25 mouse cellular contexts compared by ENCODE assay signal in the genomic region with DNA sequence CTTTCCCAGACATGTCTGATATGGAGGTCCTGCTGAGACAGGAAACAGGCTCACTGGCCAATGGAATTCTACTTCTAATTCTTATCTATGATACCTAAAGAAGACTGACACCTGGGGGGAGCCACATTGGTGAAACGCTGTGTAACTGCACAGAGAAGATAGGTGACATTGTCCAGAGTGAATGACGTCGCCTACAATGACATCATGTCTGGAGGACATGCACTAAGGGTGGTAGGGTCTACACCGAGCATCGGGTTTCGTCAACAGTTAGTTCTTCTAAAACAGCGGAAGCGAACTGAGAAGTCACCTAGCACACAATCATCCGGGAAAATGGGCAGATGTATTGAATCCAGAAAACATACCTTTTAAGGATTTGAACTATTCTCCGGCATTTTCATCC.
DNase-seq lines count a peak whose midpoint lies in the region; ATAC-seq and TF ChIP-seq lines count a peak whose summit lies in the region.
"Had no signal": no experiment of that assay in that cellular context is flagged by ENCODE, and none has a peak within 500 bp of the region (broad histone marks: within the 10 kb centered on the region; RNA-seq: fewer than 3 reads in every experiment).

No protein-coding gene starts in this region.

- no peaks in the 10 kb centered on the region for H3K9me3 ChIP-seq in embryonic facial prominence, embryonic 15.5 days (replicated peaks)
- H3K9me3 ChIP-seq in embryonic facial prominence, embryonic 10.5 days, result no peaks in the 10 kb centered on the region
- no peaks in the 10 kb centered on the region for H3K9me3 ChIP-seq in heart, embryonic 10.5 days
- no peaks in the 10 kb centered on the region for H3K9me3 ChIP-seq in heart, embryonic 13.5 days
- no peaks in the 10 kb centered on the region for H3K9me3 ChIP-seq in heart, embryonic 16.5 days (replicated peaks; ENCODE audit: control insufficient read depth, low read length)
- H3K9me3 ChIP-seq: embryonic facial prominence, embryonic 12.5 days; forebrain, embryonic 15.5 days; hindbrain, embryonic 10.5 days; hindbrain, embryonic 13.5 days; intestine, embryonic 15.5 days; kidney, embryonic 15.5 days had no signal

- H3K27ac ChIP-seq in embryonic facial prominence, embryonic 15.5 days (replicated peaks), result no peak overlapping the region
- no peak overlapping the region for H3K27ac ChIP-seq in embryonic facial prominence, embryonic 10.5 days (replicated peaks)
- H3K27ac ChIP-seq in heart, embryonic 10.5 days, result 0 out of 2 replicates have a peak overlapping the region, but pooled peaks have one; percentile 42
- H3K27ac ChIP-seq in heart, embryonic 13.5 days (replicated peaks), result peak overlapping the region; percentile 20
- no peak overlapping the region for H3K27ac ChIP-seq in heart, embryonic 16.5 days (ENCODE audit: low read length)
- H3K27ac ChIP-seq in heart, adult 2 months, result no peak overlapping the region
- H3K27ac ChIP-seq: embryonic facial prominence, embryonic 12.5 days; forebrain, embryonic 15.5 days; hindbrain, embryonic 10.5 days; hindbrain, embryonic 13.5 days; intestine, embryonic 15.5 days; kidney, embryonic 15.5 days had no signal

- intact Hi-C loops in heart, postnatal 25 days (cut with DNase I), result no loop called here
- intact Hi-C loops in heart, adult 2 months (cut with DNase I), result loop anchor here (10.0 kb wide), 1 partner anchor 146 kb away; no protein-coding TSS in a partner anchor

- WGBS in embryonic facial prominence, embryonic 15.5 days, result 88% methylated on average over 10 of the region's 10 CpGs
- 91% methylated on average over 10 of the region's 10 CpGs for WGBS in embryonic facial prominence, embryonic 10.5 days
- 63% methylated on average over 10 of the region's 10 CpGs for WGBS in heart, embryonic 10.5 days
- WGBS in heart, embryonic 13.5 days, result 68% methylated on average over 10 of the region's 10 CpGs
- 67% methylated on average over 10 of the region's 10 CpGs for WGBS in heart, embryonic 16.5 days
- WGBS in heart, adult 2 months, result 72% methylated on average over 10 of the region's 10 CpGs

- DNase-seq in embryonic facial prominence, embryonic 10.5 days (ENCODE audit: low spot score), result no peak
- DNase-seq in heart, embryonic 10.5 days (ENCODE audit: low spot score), result no peak
- DNase-seq in heart, postnatal 4 days, result no peak
- DNase-seq in heart, postnatal 25 days (ENCODE audit: low spot score), result no peak
- DNase-seq in heart, adult 2 months, result no peak
- DNase-seq: adrenal gland, adult 8-10 months; adrenal gland, postnatal 25 days; cerebellum, adult 11-12 months; cerebellum, adult 8-10 months; cerebellum, postnatal 36 days; gastrocnemius, postnatal 10 days; gastrocnemius, postnatal 36 days; kidney, adult 11 months had no signal

- H3K27me3 ChIP-seq in embryonic facial prominence, embryonic 15.5 days, result no peaks in the 10 kb centered on the region
- peaks cover 18% of the 10 kb centered on the region; the same call in 1 of the 2 replicates for H3K27me3 ChIP-seq in embryonic facial prominence, embryonic 10.5 days (replicated peaks; ENCODE audit: low read depth, poor library complexity, severe bottlenecking)
- no peaks in the 10 kb centered on the region for H3K27me3 ChIP-seq in heart, embryonic 10.5 days (ENCODE audit: insufficient read depth, poor library complexity, severe bottlenecking)
- H3K27me3 ChIP-seq in heart, embryonic 13.5 days (replicated peaks), result no peaks in the 10 kb centered on the region
- H3K27me3 ChIP-seq in heart, embryonic 16.5 days (ENCODE audit: control insufficient read depth, insufficient read depth, low read length), result no peaks in the 10 kb centered on the region
- H3K27me3 ChIP-seq in heart, adult 2 months (ENCODE audit: control insufficient read depth, insufficient read depth, low read length), result no peaks in the 10 kb centered on the region
- H3K27me3 ChIP-seq: embryonic facial prominence, embryonic 12.5 days; forebrain, embryonic 15.5 days; intestine, embryonic 15.5 days; kidney, embryonic 15.5 days had no signal

- ATAC-seq in embryonic facial prominence, embryonic 15.5 days (ENCODE audit: insufficient number of reproducible peaks, low FRiP score, low TSS enrichment, low read depth), result no peak
- ATAC-seq in heart, embryonic 13.5 days (ENCODE audit: extremely low read depth, insufficient number of reproducible peaks, low FRiP score, low TSS enrichment), result no peak
- ATAC-seq in heart, embryonic 16.5 days (replicated peaks; ENCODE audit: extremely low read depth, insufficient read depth, low FRiP score), result no peak
- ATAC-seq: activated CD4-positive, CD25-positive, alpha-beta regulatory T cell, adult 4 months; forebrain, embryonic 15.5 days; hindbrain, embryonic 16.5 days; intestine, embryonic 15.5 days had no signal

- no peak overlapping the region for H3K9ac ChIP-seq in embryonic facial prominence, embryonic 15.5 days
- no peak overlapping the region for H3K9ac ChIP-seq in heart, embryonic 13.5 days
- no peak overlapping the region for H3K9ac ChIP-seq in heart, embryonic 16.5 days (ENCODE audit: low read length)
- no peak overlapping the region for H3K9ac ChIP-seq in heart, adult 2 months (ENCODE audit: low read depth, low read length)
- H3K9ac ChIP-seq: embryonic facial prominence, embryonic 12.5 days; forebrain, embryonic 15.5 days; hindbrain, embryonic 13.5 days; intestine, embryonic 15.5 days; kidney, embryonic 15.5 days had no signal

- no peak for TF ChIP-seq POLR2A in heart, adult 2 months (IDR thresholded peaks at IDR 0.05; ENCODE audit: insufficient read depth, low read depth, low read length)

- H3K36me3 ChIP-seq in embryonic facial prominence, embryonic 15.5 days, result no peaks in the 10 kb centered on the region
- no peaks in the 10 kb centered on the region for H3K36me3 ChIP-seq in embryonic facial prominence, embryonic 10.5 days (replicated peaks)
- no peaks in the 10 kb centered on the region for H3K36me3 ChIP-seq in heart, embryonic 10.5 days
- H3K36me3 ChIP-seq in heart, embryonic 13.5 days, result no peaks in the 10 kb centered on the region
- H3K36me3 ChIP-seq in heart, embryonic 16.5 days (ENCODE audit: control insufficient read depth, insufficient read depth), result no peaks in the 10 kb centered on the region
- no peaks in the 10 kb centered on the region; the same call in 1 of the 2 replicates for H3K36me3 ChIP-seq in heart, adult 2 months (ENCODE audit: control insufficient read depth, insufficient read depth, low read length)
- H3K36me3 ChIP-seq: embryonic facial prominence, embryonic 12.5 days; forebrain, embryonic 15.5 days; hindbrain, embryonic 10.5 days; hindbrain, embryonic 13.5 days; intestine, embryonic 15.5 days; kidney, embryonic 15.5 days had no signal

- TF ChIP-seq CTCF in heart, adult 2 months (IDR thresholded peaks at IDR 0.05), result no peak

- no peak for TF ChIP-seq EP300 in heart, adult 2 months (IDR thresholded peaks at IDR 0.05; ENCODE audit: insufficient read depth, low read depth, low read length)

- no peak overlapping the region for H3K4me3 ChIP-seq in embryonic facial prominence, embryonic 15.5 days (replicated peaks)
- H3K4me3 ChIP-seq in embryonic facial prominence, embryonic 10.5 days, result no peak overlapping the region
- no peak overlapping the region for H3K4me3 ChIP-seq in heart, embryonic 10.5 days
- H3K4me3 ChIP-seq in heart, embryonic 13.5 days, result no peak overlapping the region
- H3K4me3 ChIP-seq in heart, embryonic 16.5 days (ENCODE audit: low read length), result no peak overlapping the region
- H3K4me3 ChIP-seq in heart, adult 2 months, result no peak overlapping the region
- H3K4me3 ChIP-seq: embryonic facial prominence, embryonic 12.5 days; erythroblast, embryonic 14.5 days; forebrain, embryonic 15.5 days; hindbrain, embryonic 10.5 days; hindbrain, embryonic 13.5 days; intestine, embryonic 15.5 days; kidney, embryonic 15.5 days had no signal

- no peaks in the 10 kb centered on the region for H3K4me1 ChIP-seq in embryonic facial prominence, embryonic 15.5 days
- H3K4me1 ChIP-seq in embryonic facial prominence, embryonic 10.5 days, result peaks cover 4% of the 10 kb centered on the region; the same call in 1 of the 2 replicates
- peaks cover 6% of the 10 kb centered on the region; the same call in 1 of the 2 replicates for H3K4me1 ChIP-seq in heart, embryonic 10.5 days
- peaks cover 22% of the 10 kb centered on the region for H3K4me1 ChIP-seq in heart, embryonic 13.5 days
- H3K4me1 ChIP-seq in heart, embryonic 16.5 days (ENCODE audit: control insufficient read depth, insufficient read depth, low read length), result peaks cover 2% of the 10 kb centered on the region; the same call in 1 of the 2 replicates
- peaks cover 8% of the 10 kb centered on the region for H3K4me1 ChIP-seq in heart, adult 2 months (ENCODE audit: control insufficient read depth, insufficient read depth, low read length)
- H3K4me1 ChIP-seq: embryonic facial prominence, embryonic 12.5 days; intestine, embryonic 15.5 days had no signal

- no peaks in the 10 kb centered on the region for H3K79me2 ChIP-seq in heart, adult 2 months (replicated peaks; ENCODE audit: control insufficient read depth, insufficient read depth, low read length)

- H3K4me2 ChIP-seq in embryonic facial prominence, embryonic 15.5 days (replicated peaks), result 0 out of 2 replicates have a peak overlapping the region, but pooled peaks have one; percentile 21
- peak overlapping the region; percentile 50 for H3K4me2 ChIP-seq in heart, embryonic 13.5 days
- peak overlapping the region; percentile 47; the same call in 1 of the 2 replicates for H3K4me2 ChIP-seq in heart, embryonic 16.5 days (ENCODE audit: low read depth, low read length)
- H3K4me2 ChIP-seq: embryonic facial prominence, embryonic 12.5 days; forebrain, embryonic 15.5 days; hindbrain, embryonic 13.5 days; intestine, embryonic 15.5 days had no signal

Comparison
In these comparisons a context has a peak if more than half of its experiments do, and no peak if none do; other contexts are left out.
1. H3K27ac ChIP-seq: peak in heart, embryonic 10.5 days (single experiment) and heart, embryonic 13.5 days (single experiment); none in embryonic facial prominence, embryonic 15.5 days (single experiment), embryonic facial prominence, embryonic 10.5 days (single experiment), heart, embryonic 16.5 days (single experiment) and heart, adult 2 months (single experiment).
2. Peak in every context shown above with its lines, with median percentiles within 50 percentile points of each other: H3K4me2 ChIP-seq.